Mouse (Mus musculus): ENCODE measurements at regions not wholly inside any gene's neighbourhood (a gene's known extent, or its start where the extent isn't known, plus 50 kb on each side); places are given as distances from the start of the nearest gene placed in this dataset.

- in situ Hi-C loops (cut with MboI, MseI) = no loop called here
Measured at GRCm38 (mm10) chr5:106392213-106392612, 65.8 kb downstream of the Barhl2 start.

DNA sequence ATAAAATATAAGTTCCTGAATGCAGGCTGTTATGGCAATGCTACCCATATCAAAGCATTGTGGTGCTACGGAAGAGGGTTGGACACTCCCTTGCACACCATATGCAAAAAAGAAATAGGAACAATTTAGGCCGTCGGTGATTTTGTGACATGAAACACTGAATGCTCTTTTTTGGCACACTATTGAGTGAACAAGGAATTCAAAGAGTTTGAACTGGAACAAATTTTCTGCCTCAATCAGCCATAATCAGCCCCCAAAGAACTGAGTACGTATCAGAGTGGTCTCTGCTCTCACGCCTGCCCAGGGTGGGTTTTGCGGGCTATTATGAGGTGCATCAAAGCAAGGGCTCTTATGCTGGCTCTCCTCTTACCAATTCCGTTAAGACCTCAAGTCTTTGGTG lies 71.3 kb downstream of the Barhl2 start:
- in situ Hi-C loops (cut with MboI, MseI) = no loop called here

DNA sequence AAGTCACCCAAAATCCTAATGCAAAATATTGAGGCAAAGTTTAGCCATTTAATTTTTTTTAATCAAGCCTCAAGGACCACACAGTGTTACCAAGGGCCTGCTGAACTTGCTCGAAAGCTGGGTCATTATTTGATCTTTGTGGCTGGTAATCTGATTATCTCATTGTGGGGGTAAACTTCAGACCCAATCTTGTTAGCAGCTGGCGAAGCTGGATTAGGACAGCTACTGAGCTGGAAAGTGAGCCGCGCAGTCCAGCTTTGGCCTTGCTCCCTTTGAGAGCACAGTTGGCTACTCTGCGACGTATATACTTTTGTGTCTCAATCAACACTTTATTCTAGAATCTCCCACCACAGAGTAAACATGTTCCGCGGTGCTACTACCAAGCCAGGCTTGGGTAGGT lies 72.1 kb downstream of the Barhl2 start:
- in situ Hi-C loops (cut with MboI, MseI) = no loop called here

DNA sequence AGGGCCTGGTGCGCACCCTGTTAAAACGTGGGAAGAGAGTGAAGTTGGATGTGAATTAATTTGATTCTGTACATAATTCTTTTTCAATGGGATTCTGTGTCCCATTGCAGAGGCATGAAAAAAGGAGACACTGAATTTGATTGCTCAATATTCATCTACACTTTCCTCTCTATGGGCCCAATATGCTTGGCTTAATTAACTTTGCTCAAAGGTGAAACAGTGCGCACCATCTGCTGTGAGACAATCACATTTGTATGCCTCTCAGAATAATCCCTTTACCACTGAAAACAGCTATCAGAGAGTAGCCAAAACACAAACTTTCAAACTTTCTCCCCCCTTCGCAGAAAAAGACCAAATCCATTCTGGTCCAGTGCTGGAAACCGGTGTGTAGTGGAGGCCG lies 72.7 kb downstream of the Barhl2 start:
- in situ Hi-C loops (cut with MboI, MseI) = no loop called here

DNA sequence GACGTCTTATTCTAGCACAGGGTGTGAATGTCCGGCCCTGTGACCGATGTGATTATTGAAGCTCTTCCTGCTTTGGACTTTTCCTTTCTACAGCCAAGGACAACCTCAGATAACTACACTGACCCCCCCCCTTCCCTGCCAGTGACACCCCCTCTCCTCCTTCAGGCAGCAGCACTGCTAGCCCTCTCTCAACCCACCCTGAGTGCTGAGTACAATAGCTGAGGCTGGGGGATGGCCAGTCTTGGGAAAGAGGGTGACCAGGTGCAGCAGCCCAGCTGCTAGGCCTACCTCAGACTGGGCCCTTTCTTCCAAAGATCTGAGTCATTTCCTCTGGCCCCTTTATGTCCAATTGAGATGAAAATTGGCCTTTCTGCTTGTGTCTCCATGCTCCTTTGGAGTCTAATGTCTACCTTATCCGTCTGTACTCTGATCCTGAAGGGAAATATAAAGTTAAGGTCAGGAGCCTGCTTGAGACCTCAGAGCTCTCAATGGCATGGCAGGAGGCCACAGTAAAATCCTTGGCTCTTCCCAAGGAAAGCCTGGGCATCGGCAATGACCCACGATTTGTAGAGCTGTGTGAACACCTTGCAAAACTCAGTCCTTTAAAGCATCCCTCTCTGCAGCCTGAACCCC lies 73.7 kb downstream of the Barhl2 start:
- in situ Hi-C loops (cut with MboI, MseI) = no loop called here

DNA sequence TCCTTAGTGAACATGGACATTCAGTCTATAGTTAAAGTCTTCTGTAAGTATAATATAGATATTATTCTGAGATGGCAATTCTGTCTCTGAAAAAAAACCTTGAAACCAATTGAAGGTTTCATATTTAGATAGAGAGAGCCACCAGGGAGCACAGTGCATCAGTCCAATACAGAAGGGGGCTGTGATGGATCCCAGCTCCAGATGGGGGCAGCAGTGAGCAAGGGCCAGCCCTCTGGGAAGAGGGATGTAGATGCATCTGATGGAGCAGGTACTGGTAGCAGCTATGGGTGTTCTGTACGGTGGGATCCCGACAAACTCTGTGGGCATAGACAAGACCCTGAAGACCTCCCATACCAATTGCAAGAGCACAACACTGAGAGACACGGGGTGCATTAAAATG lies 76.0 kb downstream of the Barhl2 start:
- in situ Hi-C loops (cut with MboI, MseI) = no loop called here

- in situ Hi-C loops (cut with MboI, MseI) = no loop called here
Measured at GRCm38 (mm10) chr5:106380631-106381285, 77.2 kb downstream of the Barhl2 start.

DNA sequence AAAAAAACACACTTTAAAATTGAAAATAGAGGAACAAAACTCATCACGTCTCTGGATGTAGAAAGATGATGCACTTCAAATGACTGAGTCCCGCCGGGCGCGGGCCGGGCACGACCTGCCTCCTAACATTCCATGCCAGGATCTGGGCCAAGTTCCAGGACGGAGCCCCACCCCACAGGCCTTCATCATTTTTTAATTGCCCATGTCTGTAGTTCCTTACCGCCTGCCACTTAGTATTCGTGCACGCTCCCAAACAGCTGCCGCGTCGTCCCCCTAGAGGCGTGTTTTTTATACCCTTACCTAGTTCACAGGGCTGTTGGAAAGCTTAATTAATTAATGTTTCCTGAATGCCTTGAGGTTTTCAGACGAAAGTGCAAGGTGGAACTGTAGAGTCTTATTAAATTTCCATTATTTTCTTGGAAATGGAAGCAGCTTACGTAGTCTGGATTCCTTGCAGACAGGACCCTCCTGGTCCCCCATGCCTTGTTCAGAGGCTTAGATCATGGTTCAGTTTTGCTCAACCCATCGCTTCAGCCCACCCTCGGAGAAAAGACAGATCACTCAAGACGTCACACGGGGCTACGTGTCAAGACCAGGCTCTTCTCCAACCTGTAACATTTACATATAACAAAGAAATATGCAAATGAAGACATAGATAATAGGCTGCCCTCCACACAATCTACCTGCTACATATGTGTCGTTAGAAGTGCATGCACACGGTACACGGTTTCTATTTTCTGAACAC lies 81.0 kb downstream of the Barhl2 start:
- in situ Hi-C loops (cut with MboI, MseI) = loop anchor here (10.0 kb wide), 1 partner anchor 258 kb away; no protein-coding TSS in a partner anchor

DNA sequence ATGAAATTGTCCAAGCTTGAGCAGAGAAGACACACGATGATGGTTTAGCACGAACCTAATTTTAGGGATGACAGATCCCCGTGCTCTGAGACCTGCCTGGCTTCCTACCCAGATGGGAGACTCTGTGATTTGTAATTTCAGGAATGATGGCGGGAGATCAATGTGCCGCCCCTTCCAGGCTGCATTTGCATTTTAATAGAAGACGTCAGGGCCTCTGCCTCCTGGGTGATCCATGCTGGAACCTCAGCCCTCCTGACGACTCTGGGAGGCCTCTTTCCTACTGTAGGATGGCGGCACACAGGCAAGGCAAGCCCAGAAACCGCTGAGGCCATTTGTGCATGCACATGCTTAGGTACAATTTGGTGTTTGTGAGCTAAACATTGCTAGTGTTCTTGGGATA lies 90.1 kb downstream of the Barhl2 start:
- in situ Hi-C loops (cut with MboI, MseI) = loop anchor here (5.0 kb wide), 1 partner anchor 284 kb away; no protein-coding TSS in a partner anchor

- in situ Hi-C loops (cut with MboI, MseI) = loop anchor here (5.0 kb wide), 1 partner anchor 285 kb away; no protein-coding TSS in a partner anchor
Measured at GRCm38 (mm10) chr5:106367312-106367711, 90.7 kb downstream of the Barhl2 start.

DNA sequence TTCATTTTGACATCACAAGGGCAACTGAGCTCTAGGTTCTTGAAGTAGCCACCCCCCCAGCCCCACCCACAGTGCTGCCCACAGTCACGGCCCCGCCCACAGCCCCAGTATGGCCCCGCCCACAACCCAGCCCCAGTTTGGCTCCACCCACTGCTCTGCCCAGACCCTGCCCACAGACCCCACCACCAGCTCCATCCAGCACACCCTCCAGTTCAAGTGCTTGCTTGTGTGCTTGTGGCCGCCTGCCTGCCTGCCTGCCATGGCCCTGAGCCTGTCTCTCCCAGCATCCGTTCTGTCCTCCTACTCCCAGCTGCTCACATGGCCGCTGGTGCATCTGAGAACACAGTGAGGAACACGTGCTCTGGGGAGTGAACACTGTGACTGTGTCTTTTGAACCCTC lies 92.0 kb downstream of the Barhl2 start:
- in situ Hi-C loops (cut with MboI, MseI) = loop anchor here (5.0 kb wide), 1 partner anchor 286 kb away; no protein-coding TSS in a partner anchor

DNA sequence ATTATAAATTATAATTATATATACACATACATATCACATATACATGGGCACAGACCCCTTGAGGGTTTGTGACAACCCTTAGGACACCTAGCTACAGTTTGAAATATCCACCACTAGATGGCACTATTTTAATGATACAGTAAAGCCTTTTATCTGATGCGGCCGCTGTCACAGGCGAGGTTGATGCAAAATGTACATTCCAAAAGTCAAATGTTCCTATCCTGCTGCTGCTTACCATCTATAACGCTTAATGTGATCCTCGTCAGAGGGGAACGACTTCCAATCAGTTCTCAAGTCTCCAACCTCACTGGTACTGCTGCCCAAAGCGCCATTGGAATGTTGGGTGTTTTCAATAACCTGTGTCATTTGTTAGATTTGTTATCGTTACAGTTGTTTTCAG lies 92.9 kb downstream of the Barhl2 start:
- in situ Hi-C loops (cut with MboI, MseI) = loop anchor here (5.0 kb wide), 1 partner anchor 287 kb away; no protein-coding TSS in a partner anchor

DNA sequence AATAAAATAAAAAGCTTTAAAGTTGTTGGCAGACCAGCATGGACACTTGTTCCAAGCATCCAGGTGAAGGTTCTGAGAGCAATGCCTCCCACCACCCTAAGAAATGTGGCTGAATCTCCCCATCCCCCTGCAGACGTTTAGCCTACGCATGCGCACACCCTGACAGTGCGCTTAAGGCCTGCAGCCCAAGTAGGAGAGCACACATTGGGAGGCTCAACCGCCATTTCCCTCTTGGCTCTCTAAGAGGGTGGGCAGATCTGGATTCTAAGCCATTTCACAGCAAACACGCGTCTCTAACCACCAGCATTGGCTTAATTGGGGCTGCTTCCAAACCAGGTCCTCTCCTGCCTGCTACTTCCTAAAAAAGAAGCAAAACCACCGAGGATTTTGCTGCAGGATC lies 106.6 kb downstream of the Barhl2 start:
- in situ Hi-C loops (cut with MboI, MseI) = no loop called here

GRCm38 (mm10) chr5:106349851-106350515 lies 108.0 kb downstream of the Barhl2 start:
- in situ Hi-C loops (cut with MboI, MseI) = no loop called here

DNA sequence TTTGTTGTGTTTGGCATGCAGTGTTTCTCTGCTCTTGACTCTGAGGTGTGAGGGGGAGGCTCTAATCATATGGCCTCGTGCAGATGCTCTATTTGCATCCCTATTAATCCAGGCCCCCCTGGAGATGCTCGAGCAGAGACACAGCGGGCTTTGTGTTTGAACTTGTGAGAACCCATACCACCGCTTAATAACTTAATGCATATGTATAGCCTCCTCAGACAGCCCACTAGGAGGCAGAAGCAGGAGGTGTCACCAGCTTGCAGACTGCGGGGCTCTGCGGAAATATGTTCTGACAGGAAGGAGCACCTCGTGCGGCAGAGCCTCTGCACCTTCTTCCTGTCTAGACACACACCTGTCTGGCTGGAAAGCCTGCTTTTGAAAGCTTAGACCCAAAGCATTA lies 113.7 kb downstream of the Barhl2 start:
- in situ Hi-C loops (cut with MboI, MseI) = no loop called here

- in situ Hi-C loops (cut with MboI, MseI) = no loop called here
Measured at GRCm38 (mm10) chr5:106343601-106344000, 114.4 kb downstream of the Barhl2 start.

- in situ Hi-C loops (cut with MboI, MseI) = no loop called here
Measured at GRCm38 (mm10) chr5:106341361-106341760, 116.6 kb downstream of the Barhl2 start.

DNA sequence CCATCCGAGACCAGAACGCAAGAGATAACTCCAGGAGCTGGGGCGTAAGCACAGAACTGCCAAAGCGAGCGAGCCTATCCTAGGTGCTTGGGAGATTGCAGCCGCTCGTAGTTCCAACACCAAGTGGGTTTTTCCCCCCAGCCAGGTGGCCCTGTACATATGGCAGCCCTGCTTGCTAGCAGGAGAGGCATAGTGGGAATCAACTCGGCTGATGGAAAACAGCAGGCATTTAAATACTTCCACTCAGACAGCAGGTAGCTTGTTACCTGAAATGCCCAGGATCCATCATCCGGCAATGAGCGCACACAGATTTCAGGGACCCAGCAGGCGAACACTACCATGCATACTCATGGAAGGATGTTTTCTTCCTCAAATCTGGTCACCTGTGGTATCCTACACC lies 122.3 kb downstream of the Barhl2 start:
- in situ Hi-C loops (cut with MboI, MseI) = no loop called here

GRCm38 (mm10) chr5:106327592-106328150 lies 130.3 kb downstream of the Barhl2 start:
- in situ Hi-C loops (cut with MboI, MseI) = no loop called here

- in situ Hi-C loops (cut with MboI, MseI) = no loop called here
Measured at GRCm38 (mm10) chr5:106322574-106323215, 135.3 kb downstream of the Barhl2 start.

- in situ Hi-C loops (cut with MboI, MseI) = no loop called here
Measured at GRCm38 (mm10) chr5:106321426-106321825, 136.5 kb downstream of the Barhl2 start.
